Mouse (Mus musculus): Measurements from ENCODE around the gene Map2k4. TPM values are rescaled to one million over a fixed set of nuclear protein-coding genes. Genes with fewer than 3 reads are reported as not detected.

Map2k4 gene
- polyA plus RNA-seq, 1 experiment from 2014 or later, result 61.3 TPM

GRCm38 (mm10) chr11:65771546-65771945 lies 16.6 kb downstream of the Map2k4 start:
- no peak for ATAC-seq (replicated peaks; ENCODE audit: low FRiP score)
- Histone ChIP-seq H3K4me3 (replicated peaks) (no peak overlapping the region), H3K4me1 (0 out of 2 replicates have a peak, but pooled peaks cover 8% of the 10 kb centered on the region), H3K27me3 (no peaks in the 10 kb centered on the region), H3K9me3 (replicated peaks) (no peaks in the 10 kb centered on the region), H3K27ac (no peak overlapping the region), H3K4me2 (no peak overlapping the region), H3K9ac (no peak overlapping the region), H3K36me3 (no peaks in the 10 kb centered on the region)
- WGBS, result 85% methylated on average over 1 of the region's 1 CpGs

GRCm38 (mm10) chr11:65769990-65770389 lies 18.1 kb downstream of the Map2k4 start:
- no peaks in the 10 kb centered on the region for H3K9me3 ChIP-seq (replicated peaks)
- no peak overlapping the region for H3K4me3 ChIP-seq (replicated peaks)
- H3K27ac ChIP-seq, result no peak overlapping the region
- no peaks in the 10 kb centered on the region for H3K36me3 ChIP-seq
- no peak overlapping the region for H3K4me2 ChIP-seq
- no peak for ATAC-seq (replicated peaks; ENCODE audit: low FRiP score)
- WGBS, result 73% methylated on average over 5 of the region's 5 CpGs
- no peaks in the 10 kb centered on the region for H3K27me3 ChIP-seq
- 0 out of 2 replicates have a peak, but pooled peaks cover 8% of the 10 kb centered on the region for H3K4me1 ChIP-seq
- H3K9ac ChIP-seq, result no peak overlapping the region

- no peak overlapping the region for H3K4me2 ChIP-seq
- H3K9me3 ChIP-seq (replicated peaks), result no peaks in the 10 kb centered on the region
- no peaks in the 10 kb centered on the region for H3K36me3 ChIP-seq
- H3K27me3 ChIP-seq, result no peaks in the 10 kb centered on the region
- no peak overlapping the region for H3K4me3 ChIP-seq (replicated peaks)
- no peak for ATAC-seq (replicated peaks; ENCODE audit: low FRiP score)
- H3K27ac ChIP-seq, result no peak overlapping the region
- no peak overlapping the region for H3K9ac ChIP-seq
- H3K4me1 ChIP-seq, result 0 out of 2 replicates have a peak, but pooled peaks cover 3% of the 10 kb centered on the region
These were observed 19.7 kb downstream of the Map2k4 start for GRCm38 (mm10) chr11:65768445-65768844.

- no peak overlapping the region for H3K4me3 ChIP-seq (replicated peaks)
- H3K9me3 ChIP-seq (replicated peaks), result no peaks in the 10 kb centered on the region
- H3K4me2 ChIP-seq, result no peak overlapping the region
- H3K27me3 ChIP-seq, result no peaks in the 10 kb centered on the region
- no peaks in the 10 kb centered on the region for H3K4me1 ChIP-seq
- no peak overlapping the region for H3K9ac ChIP-seq
- H3K36me3 ChIP-seq, result no peaks in the 10 kb centered on the region
- no peak overlapping the region for H3K27ac ChIP-seq
- no peak for ATAC-seq (replicated peaks; ENCODE audit: low FRiP score)
- 96% methylated on average over 2 of the region's 2 CpGs for WGBS
These were observed 27.2 kb downstream of the Map2k4 start for GRCm38 (mm10) chr11:65760912-65761311.

GRCm38 (mm10) chr11:65759350-65759749 lies 28.7 kb downstream of the Map2k4 start:
- Histone ChIP-seq H3K9ac (no peak overlapping the region), H3K27me3 (no peaks in the 10 kb centered on the region), H3K4me3 (replicated peaks) (no peak overlapping the region), H3K9me3 (replicated peaks) (no peaks in the 10 kb centered on the region), H3K27ac (no peak overlapping the region), H3K36me3 (no peaks in the 10 kb centered on the region), H3K4me2 (no peak overlapping the region), H3K4me1 (no peaks in the 10 kb centered on the region)
- 96% methylated on average over 1 of the region's 1 CpGs for WGBS
- no peak for ATAC-seq (replicated peaks; ENCODE audit: low FRiP score)

- H3K9ac ChIP-seq, result no peak overlapping the region
- WGBS, result 74% methylated on average over 4 of the region's 4 CpGs
- H3K27ac ChIP-seq, result no peak overlapping the region
- no peak overlapping the region for H3K4me2 ChIP-seq
- no peaks in the 10 kb centered on the region for H3K4me1 ChIP-seq
- no peaks in the 10 kb centered on the region for H3K9me3 ChIP-seq (replicated peaks)
- no peak overlapping the region for H3K4me3 ChIP-seq (replicated peaks)
- no peaks in the 10 kb centered on the region for H3K27me3 ChIP-seq
- no peaks in the 10 kb centered on the region for H3K36me3 ChIP-seq
- ATAC-seq (replicated peaks; ENCODE audit: low FRiP score), result no peak
These were observed 33.9 kb downstream of the Map2k4 start for GRCm38 (mm10) chr11:65754161-65754560.

- Histone ChIP-seq H3K9me3 (replicated peaks) (no peaks in the 10 kb centered on the region), H3K4me3 (replicated peaks) (no peak overlapping the region)
- WGBS, result 91% methylated on average over 2 of the region's 2 CpGs
These were observed 34.5 kb downstream of the Map2k4 start for GRCm38 (mm10) chr11:65753593-65753992.

GRCm38 (mm10) chr11:65750546-65750945 lies 37.6 kb downstream of the Map2k4 start:
- Histone ChIP-seq H3K4me1 (peaks cover 7% of the 10 kb centered on the region; the same call in 1 of the 2 replicates), H3K27me3 (no peaks in the 10 kb centered on the region), H3K4me2 (no peak overlapping the region), H3K9me3 (replicated peaks) (no peaks in the 10 kb centered on the region), H3K4me3 (replicated peaks) (no peak overlapping the region), H3K9ac (no peak overlapping the region), H3K36me3 (peaks cover 2% of the 10 kb centered on the region; the same call in 1 of the 2 replicates), H3K27ac (no peak overlapping the region)
- 92% methylated on average over 3 of the region's 3 CpGs for WGBS
- ATAC-seq (replicated peaks; ENCODE audit: low FRiP score), result no peak

More at GRCm38 (mm10) chr11:65753593-65753992, 34.5 kb downstream of the Map2k4 start:
- H3K27ac ChIP-seq, result no peak overlapping the region
- H3K4me1 ChIP-seq, result no peaks in the 10 kb centered on the region
- no peaks in the 10 kb centered on the region for H3K27me3 ChIP-seq
- no peak overlapping the region for H3K9ac ChIP-seq
- H3K36me3 ChIP-seq, result no peaks in the 10 kb centered on the region
- no peak overlapping the region for H3K4me2 ChIP-seq
- ATAC-seq (replicated peaks; ENCODE audit: low FRiP score), result no peak

- Histone ChIP-seq H3K9ac (no peak overlapping the region), H3K27ac (no peak overlapping the region), H3K4me1 (peaks cover 7% of the 10 kb centered on the region; the same call in 1 of the 2 replicates), H3K36me3 (peaks cover 2% of the 10 kb centered on the region; the same call in 1 of the 2 replicates), H3K4me3 (replicated peaks) (no peak overlapping the region), H3K9me3 (replicated peaks) (no peaks in the 10 kb centered on the region), H3K4me2 (no peak overlapping the region), H3K27me3 (no peaks in the 10 kb centered on the region)
- no peak for ATAC-seq (replicated peaks; ENCODE audit: low FRiP score)
These were observed 40.7 kb downstream of the Map2k4 start for GRCm38 (mm10) chr11:65747433-65747832.

GRCm38 (mm10) chr11:65745707-65746333 lies 42.3 kb downstream of the Map2k4 start:
- H3K9ac ChIP-seq, result no peak overlapping the region
- H3K4me3 ChIP-seq (replicated peaks), result no peak overlapping the region
- no peaks in the 10 kb centered on the region for H3K27me3 ChIP-seq
- H3K4me1 ChIP-seq, result peaks cover 7% of the 10 kb centered on the region; the same call in 1 of the 2 replicates
- ATAC-seq (replicated peaks; ENCODE audit: low FRiP score), result no peak
- WGBS, result 85% methylated on average over 8 of the region's 8 CpGs
- H3K36me3 ChIP-seq, result peaks cover 2% of the 10 kb centered on the region; the same call in 1 of the 2 replicates
- H3K9me3 ChIP-seq (replicated peaks), result no peaks in the 10 kb centered on the region
- no peak overlapping the region for H3K27ac ChIP-seq
- no peak overlapping the region for H3K4me2 ChIP-seq

GRCm38 (mm10) chr11:65743866-65744265 lies 44.2 kb downstream of the Map2k4 start:
- H3K27me3 ChIP-seq, result no peaks in the 10 kb centered on the region
- 92% methylated on average over 3 of the region's 3 CpGs for WGBS
- no peaks in the 10 kb centered on the region for H3K9me3 ChIP-seq (replicated peaks)
- H3K4me1 ChIP-seq, result peaks cover 7% of the 10 kb centered on the region; the same call in 1 of the 2 replicates
- H3K27ac ChIP-seq, result no peak overlapping the region
- H3K9ac ChIP-seq, result no peak overlapping the region
- H3K36me3 ChIP-seq, result peaks cover 2% of the 10 kb centered on the region; the same call in 1 of the 2 replicates
- no peak overlapping the region for H3K4me3 ChIP-seq (replicated peaks)
- no peak overlapping the region for H3K4me2 ChIP-seq
- no peak for ATAC-seq (replicated peaks; ENCODE audit: low FRiP score)

- no peak overlapping the region for H3K4me2 ChIP-seq
- no peaks in the 10 kb centered on the region for H3K36me3 ChIP-seq
- no peak for ATAC-seq (replicated peaks; ENCODE audit: low FRiP score)
- no peaks in the 10 kb centered on the region for H3K27me3 ChIP-seq
- peaks cover 2% of the 10 kb centered on the region; the same call in 1 of the 2 replicates for H3K4me1 ChIP-seq
- WGBS, result 84% methylated on average over 5 of the region's 5 CpGs
- H3K9ac ChIP-seq, result no peak overlapping the region
- H3K4me3 ChIP-seq (replicated peaks), result no peak overlapping the region
- no peak overlapping the region for H3K27ac ChIP-seq
- H3K9me3 ChIP-seq (replicated peaks), result no peaks in the 10 kb centered on the region
These were observed 47.3 kb downstream of the Map2k4 start for GRCm38 (mm10) chr11:65740811-65741210.

GRCm38 (mm10) chr11:65740390-65740789 lies 47.7 kb downstream of the Map2k4 start:
- no peak overlapping the region for H3K9ac ChIP-seq
- no peak overlapping the region for H3K4me2 ChIP-seq
- no peaks in the 10 kb centered on the region for H3K4me1 ChIP-seq
- H3K27me3 ChIP-seq, result no peaks in the 10 kb centered on the region
- H3K27ac ChIP-seq, result no peak overlapping the region
- no peaks in the 10 kb centered on the region for H3K9me3 ChIP-seq (replicated peaks)
- 63% methylated on average over 2 of the region's 2 CpGs for WGBS
- H3K4me3 ChIP-seq (replicated peaks), result no peak overlapping the region
- H3K36me3 ChIP-seq, result no peaks in the 10 kb centered on the region
- no peak for ATAC-seq (replicated peaks; ENCODE audit: low FRiP score)

All from kidney, embryonic 15.5 days (tissue).